Mouse (Mus musculus) lung, postnatal 14 days (tissue): Measurements from ENCODE around the gene Ptgr2.
"Not testable (repeated sequence)": the region's sequence is repeated elsewhere in the genome, so short reads cannot be mapped to it uniquely, and the experiment has no call there.

Experiments
- DNase-seq: peaks from one replicate; pipeline ENCODE4 v3.0.0; 2021

The Ptgr2 gene

GRCm38 (mm10) chr12:84284885-84285592 is at the start of gene Ptgr2:
Ptgr2 (plus strand) TSS chr12:84285232.
- DNase-seq, result peak; percentile 93

DNA sequence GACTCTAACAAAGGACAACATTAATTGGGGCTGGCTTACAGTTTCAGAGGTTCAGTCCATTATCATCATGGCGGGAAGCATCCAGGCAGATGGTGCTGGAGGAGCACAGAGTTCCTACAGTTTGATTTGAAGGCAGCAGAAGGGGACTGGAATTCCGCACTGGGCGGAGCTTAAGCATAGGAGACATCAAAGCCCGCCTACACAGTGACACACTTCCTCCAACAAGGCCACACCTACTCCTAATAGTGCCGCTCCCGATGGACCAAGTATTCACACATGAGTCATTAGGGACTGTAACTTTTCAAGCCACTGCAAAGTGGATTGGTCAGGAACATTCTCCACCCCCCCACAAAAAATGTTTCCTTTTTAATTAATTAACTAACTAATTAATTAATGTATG is 49.5 kb upstream of the Ptgr2 start:
- no peak for DNase-seq

DNA sequence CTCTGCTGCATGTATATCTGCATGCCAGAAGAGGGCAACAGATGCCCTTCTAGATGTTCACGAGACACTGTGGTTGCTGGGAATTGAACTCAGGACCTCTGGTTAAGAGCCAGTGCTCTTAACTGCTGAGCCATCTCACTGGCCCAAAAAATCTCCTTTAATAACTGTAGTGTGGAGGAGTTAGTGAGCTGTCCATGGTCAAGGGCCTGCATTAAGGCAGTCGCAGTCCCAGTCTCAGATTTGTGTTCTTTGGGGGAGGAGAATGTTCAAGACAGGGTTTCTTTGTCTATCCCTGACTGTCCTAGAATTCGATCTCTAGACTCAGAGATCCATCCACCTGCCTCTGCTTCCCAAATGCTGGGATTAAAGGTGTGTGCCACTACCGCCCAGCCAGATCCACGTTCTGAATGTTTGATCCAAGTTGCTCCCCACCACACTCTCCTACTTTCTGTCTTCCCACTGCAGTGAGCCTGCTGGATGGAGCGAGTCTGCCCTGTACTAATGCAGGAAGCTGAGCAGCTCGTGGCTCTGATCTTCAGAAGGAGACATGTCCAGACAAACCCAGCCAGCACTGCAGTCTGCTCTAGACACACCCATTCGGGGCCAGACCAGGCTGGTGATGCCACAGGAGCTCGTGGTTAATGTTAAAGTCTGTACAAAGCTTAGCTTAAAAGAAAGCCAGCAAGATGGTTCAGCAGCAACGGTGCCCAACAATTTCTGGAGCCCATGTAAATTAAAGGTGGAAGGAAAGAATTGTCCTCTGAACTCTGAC is 48.9 kb upstream of the Ptgr2 start:
- DNase-seq, result no peak

DNA sequence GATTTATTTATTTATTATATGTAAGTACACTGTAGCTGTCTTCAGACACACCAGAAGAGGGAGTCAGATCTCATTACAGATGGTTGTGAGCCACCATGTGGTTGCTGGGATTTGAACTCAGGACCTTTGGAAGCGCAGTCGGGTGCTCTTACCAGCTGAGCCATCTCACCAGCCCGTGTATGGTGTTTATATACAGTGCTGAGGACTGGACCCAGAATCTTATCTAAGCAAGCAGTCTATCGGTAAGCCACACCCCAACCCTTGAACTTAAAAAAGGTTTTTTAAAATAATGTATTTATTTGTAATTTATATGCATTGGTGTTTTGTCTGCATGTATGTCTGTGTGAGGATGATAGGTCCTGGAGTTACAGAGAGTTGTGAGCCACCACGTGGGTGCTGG is 48.0 kb upstream of the Ptgr2 start:
- DNase-seq, result not testable (repeated sequence)

DNA sequence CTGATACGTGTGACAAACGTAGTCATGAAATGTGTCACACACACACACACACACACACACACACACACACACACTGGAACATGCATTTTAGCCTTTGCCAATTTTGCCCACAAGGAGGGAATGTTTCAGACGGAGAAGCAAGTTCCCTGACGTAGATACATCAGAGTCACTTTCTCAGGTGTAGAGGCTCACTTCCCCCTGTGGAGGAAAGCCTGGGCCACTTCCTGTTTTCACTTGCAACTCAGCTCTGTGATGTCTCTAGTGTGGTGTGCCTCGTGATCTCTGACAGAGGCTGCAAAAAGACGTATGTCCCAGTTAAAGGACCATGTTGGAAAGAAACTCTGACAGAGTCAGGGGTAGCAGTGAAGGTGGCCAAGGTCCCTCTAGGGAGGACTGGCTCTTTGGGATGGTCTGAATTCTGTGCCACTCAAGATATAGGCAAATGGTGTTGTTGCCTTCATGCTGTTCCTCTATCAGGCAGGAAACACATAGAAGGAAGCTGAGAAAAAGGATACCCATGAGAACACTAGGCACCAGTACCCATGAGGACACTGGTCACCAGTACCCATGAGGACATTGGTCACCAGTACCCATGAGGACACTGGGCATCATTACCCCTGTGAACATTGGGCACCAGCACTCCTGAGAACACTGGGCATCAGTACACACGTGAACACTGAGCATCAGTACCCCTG is 41.8 kb upstream of the Ptgr2 start:
- peak; percentile 6 for DNase-seq

DNA sequence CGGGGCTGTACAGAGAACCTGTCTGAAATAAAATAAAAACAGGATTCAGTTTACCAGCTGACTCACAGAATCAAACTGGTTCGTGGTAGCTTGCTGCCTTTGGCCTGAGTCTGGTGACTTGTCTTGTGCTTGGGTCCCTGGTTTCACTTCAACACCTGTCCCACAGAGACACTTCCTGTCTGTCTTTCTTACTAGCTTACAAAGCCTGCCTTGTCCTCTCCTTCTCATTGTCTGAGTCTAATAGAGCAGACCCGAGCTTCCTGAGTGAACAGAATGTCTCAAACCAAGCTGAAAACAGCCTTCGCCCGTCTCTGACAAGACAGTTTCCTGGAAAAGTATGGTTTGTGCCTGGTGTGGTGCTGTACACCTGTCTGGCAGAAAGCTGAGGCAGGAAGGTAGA is 39.3 kb upstream of the Ptgr2 start:
- no peak for DNase-seq

DNA sequence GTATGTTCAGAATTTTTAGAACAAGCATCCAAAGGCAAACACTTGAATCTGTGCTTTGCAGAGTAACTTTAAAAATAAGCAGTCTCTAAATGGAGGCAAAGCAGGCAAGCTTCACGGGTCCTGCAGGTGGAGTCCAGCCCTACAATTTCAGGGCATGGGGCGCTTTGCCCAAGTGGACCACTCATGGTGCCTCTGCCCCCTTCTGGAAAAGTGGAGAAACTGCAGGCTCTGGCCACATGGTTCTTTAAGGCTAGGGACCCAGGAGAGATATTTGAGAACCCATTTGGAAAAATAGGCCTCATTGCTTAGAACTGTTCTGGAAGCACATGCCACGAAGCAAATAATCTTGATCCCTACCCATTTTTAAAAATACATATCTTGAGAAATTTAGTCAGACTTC is 35.8 kb upstream of the Ptgr2 start:
- DNase-seq, result peak; percentile 81

- no peak for DNase-seq
These were observed 32.2 kb upstream of the Ptgr2 start for GRCm38 (mm10) chr12:84252811-84253210.

DNA sequence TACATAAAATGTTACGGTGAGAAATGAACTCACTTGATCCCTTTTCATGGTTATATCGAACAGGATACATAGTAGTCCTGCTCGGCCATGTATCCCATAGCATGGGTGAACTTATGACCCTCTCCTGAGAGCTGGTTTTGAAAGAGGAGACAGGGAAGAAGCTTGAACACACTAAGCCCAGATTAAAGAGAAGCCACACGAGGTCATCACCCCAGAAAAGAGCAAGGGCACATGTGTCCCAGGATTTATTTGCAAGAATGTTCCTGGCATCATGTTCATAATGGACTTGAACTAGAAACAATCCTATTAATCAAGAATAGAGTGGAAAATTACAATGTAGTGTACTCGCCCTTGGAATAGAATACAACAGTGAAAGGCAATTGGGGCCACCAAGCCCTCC is 30.1 kb upstream of the Ptgr2 start:
- DNase-seq, result no peak

DNA sequence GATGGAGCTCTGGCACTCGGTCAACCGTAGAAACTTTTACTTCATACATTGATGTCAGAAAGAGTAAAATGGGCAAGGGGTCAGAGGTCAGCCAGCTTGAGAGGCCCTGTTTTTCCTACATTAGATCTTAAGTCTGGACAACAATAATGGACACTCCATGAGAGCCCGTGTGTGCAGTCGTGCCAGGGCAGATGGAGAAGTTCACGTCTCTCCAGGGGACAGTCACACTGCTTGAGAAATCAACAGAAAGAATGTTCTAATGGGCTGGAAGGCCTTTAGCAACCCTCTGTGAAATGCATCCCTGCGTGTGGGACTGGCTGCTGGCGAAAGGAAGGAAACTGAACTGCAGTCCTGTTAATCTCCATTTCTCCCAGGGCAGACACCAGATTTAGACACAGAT is 24.7 kb upstream of the Ptgr2 start:
- peak; percentile 4 for DNase-seq

DNA sequence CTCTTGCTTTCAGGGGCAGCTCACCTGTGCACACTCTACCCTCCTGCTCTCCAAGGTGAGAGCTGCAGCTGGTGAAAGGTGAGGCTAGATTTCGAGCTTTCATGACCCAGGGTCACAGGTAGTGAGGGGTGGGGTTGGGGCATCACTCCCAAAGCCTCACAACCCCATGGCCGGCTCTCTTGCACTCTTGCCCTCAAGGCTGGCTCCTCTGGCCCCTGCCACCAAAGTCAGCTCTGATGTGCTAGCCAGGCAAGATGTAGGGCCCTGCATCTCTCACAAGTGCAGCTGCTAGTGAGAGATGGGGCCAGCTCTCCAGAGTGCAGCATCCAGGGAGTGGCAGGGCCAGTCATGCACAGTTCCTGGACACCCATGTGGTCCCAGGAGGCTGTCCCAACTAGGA is 17.8 kb upstream of the Ptgr2 start:
- DNase-seq, result no peak

DNA sequence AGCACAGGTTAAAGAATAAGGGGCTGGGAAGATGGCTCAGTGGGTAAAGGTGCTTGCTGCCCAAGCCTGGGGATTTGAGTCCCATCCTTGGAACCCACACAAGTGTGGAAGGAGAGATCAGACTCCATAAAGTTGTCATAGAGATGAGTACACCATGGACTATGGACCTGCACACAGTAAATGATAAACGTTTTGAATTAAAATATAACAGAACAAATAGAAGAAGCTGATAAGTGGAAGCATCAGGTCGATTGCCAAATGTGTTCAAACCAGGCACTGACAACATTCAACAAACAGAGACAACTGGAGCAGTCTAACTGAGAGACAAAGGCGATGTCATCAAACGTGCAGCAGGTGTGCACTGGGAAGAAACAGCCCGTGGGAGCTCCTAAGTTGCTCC is 11.7 kb upstream of the Ptgr2 start:
- no peak for DNase-seq

DNA sequence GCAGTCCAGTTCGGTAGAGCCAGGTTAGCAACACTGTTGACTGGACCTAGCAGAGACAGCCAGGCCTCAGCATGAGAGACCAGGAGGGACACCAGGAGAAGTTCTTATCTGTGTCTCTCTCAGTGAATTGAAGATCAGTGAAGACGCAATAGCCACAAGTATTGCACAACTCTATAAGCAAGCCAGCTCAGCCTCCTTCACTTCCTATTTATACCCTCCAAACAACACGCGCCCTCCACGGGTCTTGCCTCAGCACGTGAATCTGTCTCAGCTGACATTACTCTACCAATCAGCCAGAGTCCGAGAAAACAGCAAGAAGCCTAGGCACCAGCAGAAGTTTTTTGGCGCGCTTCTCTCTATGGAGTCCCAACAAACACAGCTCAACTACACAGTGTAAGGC is 9.7 kb upstream of the Ptgr2 start:
- DNase-seq, result no peak

DNA sequence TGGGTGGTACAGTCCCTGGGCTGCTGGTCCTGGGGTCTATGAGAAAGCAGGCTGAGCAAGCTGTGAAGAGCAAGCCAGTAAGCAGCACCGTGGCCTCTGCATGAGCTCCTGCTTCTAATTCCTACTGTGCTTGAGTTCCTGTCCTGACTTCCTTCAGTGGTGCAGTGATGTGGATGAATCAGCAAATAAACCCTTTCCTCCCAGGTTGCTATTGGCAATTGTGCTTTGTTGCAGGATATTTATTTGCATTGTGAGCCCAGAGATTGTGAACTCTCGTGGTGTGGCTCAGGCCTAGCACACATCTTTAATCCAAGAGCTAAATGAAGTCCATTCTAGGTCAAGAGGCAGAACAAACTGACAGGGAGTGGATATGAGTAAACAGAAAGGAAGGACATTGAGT is 8.7 kb upstream of the Ptgr2 start:
- no peak for DNase-seq

DNA sequence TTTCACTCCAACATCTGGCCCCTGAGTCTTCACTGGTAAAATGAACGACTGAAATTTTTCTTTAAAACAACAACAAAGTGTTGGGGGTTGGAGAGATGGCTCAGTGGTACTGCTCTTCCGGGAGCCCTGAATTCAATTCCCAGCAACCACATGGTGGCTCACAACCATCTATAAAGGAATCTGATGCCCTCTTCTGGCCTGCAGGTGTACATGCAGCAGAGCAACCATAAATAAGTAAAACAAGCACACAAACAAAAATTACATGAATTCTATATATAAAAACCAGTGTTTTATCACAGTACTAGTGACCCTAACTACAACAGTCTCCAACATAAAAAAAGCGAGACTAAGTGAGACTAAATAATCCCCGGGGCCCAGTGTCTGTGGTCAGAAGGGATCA is 8.2 kb upstream of the Ptgr2 start:
- DNase-seq, result no peak

DNA sequence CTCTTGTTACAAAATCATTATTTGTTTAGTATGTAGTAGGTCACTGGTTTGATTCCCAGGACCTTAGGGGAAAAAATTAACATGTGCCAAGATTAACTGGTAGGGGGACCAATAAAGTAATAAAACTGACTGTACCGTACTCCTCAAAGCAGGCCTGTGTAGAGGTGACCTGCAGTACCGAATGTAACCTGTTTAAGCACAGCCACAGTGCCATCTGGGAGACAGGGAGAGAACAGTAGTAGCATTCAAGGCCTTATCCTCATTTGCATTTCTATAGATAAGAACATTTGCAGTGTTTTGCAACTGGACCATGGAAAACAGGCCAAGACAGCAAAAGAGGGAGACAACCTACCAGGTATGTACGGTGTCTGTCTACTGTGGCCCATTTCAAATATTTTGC is 7.2 kb upstream of the Ptgr2 start:
- DNase-seq, result no peak

DNA sequence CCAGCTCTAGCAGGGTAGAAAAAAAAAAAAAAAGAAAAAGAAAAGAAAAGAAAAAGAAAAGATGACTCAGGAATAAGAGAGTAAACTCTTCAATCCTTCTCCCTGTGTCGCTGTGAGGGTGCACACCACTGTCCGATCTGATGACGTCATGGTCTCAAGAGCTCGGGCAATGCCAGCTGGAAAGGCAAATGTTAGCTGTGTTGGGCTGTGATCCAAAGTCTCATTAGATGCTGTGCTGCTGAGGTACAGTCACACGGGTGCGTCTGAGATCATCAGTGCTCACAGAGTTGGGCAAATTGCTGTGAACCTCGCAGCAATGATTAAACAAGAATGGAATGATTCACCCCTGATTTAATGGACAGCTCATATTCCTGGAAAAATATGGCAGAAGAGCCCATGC is 6.1 kb upstream of the Ptgr2 start:
- DNase-seq, result no peak

DNA sequence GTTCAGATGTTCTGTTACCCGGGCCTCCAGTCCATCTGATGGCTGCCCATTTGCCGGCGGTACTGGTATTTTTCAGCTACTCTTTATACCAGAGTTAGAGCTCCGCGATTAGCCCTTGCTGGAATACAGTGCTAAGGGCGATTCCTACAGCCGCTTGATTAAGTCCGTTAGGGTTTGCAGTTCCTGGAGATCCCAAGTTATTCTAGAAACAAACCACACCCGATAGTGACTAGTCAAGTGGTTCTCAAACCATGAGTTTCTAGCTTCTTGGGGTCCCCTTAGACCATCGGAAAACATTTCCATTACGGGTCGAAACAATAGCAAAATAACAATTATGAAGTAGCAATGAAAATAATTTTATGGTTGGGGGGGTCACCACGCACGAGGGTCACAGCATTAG is 641 bp upstream of the Ptgr2 start:
- no peak for DNase-seq

- no peak for DNase-seq
These were observed 549 bp downstream of the Ptgr2 start for GRCm38 (mm10) chr12:84285593-84285968.

DNA sequence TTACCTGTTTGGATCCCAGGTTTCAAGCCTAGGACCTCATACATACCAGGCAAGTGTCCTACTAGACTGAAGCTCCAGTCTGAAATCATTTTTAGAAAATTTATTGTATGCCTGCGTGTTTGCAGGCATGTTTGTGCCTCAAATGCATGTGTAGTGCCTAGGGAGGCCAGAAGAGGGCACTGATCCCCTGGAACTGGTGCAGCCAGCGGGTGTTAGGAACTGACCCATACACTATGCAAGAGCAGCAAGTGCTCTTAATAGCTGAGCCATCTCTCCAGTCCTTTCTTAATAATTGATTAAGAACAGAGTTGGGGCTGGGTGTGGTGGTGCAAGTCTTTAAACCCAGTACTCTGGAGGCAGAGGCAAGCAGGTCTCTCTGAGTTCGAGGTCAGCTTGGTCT is 3.4 kb downstream of the Ptgr2 start:
- DNase-seq, result peak; percentile 70

GRCm38 (mm10) chr12:84297851-84298250 is 12.8 kb downstream of the Ptgr2 start:
- no peak for DNase-seq

DNA sequence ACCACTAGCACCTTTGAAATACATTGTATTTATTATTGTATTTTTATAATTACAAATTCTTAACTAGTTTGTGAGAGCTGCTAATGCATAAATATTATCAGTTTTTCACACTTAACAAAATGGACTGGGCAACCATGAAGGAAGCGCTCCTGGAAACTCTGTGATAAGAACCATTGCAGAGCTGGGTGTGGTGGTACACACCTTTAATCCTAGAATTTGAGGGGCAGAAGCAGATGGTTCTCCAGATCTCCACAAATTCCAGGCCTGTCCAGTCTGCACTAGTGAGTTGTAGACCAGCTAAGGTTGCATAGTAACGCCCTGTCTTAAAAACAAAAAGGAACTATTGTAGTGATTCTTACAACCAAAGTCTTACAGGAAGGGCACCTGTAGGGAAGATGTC is 14.2 kb downstream of the Ptgr2 start:
- no peak for DNase-seq

DNA sequence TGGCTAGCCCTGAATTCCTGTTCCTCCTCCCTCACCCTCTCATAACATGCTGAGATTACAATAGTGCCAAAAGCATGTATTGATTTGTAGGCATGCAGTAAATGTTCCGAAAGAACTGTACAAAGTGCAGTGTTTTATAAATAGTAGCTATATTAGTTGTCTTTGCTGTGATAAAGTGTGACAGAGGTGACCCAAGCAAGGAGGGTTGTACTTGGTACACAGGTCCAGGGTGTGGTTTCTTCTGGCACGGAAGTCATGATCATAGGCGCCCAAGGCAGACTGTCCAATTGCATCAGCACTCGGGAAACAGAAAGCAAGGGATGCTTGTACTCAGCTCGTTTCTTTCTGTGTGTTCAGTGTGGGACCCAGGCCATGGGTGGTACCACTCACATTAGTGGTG is 19.1 kb downstream of the Ptgr2 start:
- no peak for DNase-seq

DNA sequence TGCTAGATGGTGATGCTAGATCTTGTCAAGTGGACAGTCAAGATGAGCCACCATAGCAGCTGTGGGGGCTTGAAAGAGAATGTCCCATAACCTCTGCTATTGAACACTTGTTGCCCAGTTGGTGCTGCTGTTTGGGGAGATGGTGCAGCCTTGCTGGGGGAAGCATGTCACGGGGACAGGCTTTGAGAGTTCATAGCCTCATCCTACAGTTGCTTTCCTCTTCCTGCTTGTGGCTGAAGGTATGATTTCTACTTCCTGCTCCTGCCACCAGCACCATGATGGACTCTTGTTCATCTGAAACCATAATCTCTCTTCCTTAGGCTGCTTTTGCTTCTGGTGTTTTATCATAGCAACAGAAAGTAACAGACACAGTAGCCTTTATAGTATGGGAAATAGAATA is 19.5 kb downstream of the Ptgr2 start:
- no peak for DNase-seq
